Mouse (Mus musculus) liver, embryonic 12.5 days (tissue): ENCODE data around the gene Srrm4. TPM values are rescaled to one million over a fixed set of nuclear protein-coding genes. Genes with fewer than 3 reads are reported as not detected.

Experiments used
- ATAC-seq: fragments of 200-750 bp; cut with Nextera tagmentation; 2 replicates; pipeline ENCODE4 v1.8.0; 2017; ENCODE audit warnings: moderate number of reproducible peaks, mild to moderate bottlenecking, moderate library complexity
- H3K27ac ChIP-seq: fragments of 300-500 bp; sonication (generic); 2 replicates; pipeline ENCODE4 v1.5.1; 2016; ENCODE audit warnings: mild to moderate bottlenecking
- H3K27me3 ChIP-seq: fragments of 300-500 bp; sonication (generic); replicated peaks from 2 replicates; pipeline ENCODE4 v1.6.1; 2016; ENCODE audit warnings: mild to moderate bottlenecking, moderate library complexity
- H3K36me3 ChIP-seq: fragments of 300-500 bp; sonication (generic); 2 replicates; pipeline ENCODE4 v1.6.1; 2016; ENCODE audit warnings: mild to moderate bottlenecking, moderate library complexity
- H3K4me1 ChIP-seq: fragments of 300-500 bp; sonication (generic); 2 replicates; pipeline ENCODE4 v1.6.1; 2016
- H3K4me2 ChIP-seq: fragments of 300-500 bp; sonication (generic); 2 replicates; pipeline ENCODE4 v1.6.1; 2016; ENCODE audit warnings: mild to moderate bottlenecking, moderate library complexity
- H3K4me3 ChIP-seq: fragments of 300-500 bp; sonication (generic); 2 replicates; pipeline ENCODE4 v1.5.1; 2016; ENCODE audit warnings: mild to moderate bottlenecking, moderate library complexity
- H3K9ac ChIP-seq: fragments of 300-500 bp; sonication (generic); 2 replicates; pipeline ENCODE4 v1.6.1; 2016; ENCODE audit warnings: mild to moderate bottlenecking, moderate library complexity
- H3K9me3 ChIP-seq: fragments of 300-500 bp; sonication (generic); replicated peaks from 2 replicates; pipeline ENCODE4 v1.6.1; 2016; ENCODE audit warnings: mild to moderate bottlenecking, moderate library complexity
- WGBS: fragments of 180-500 bp; shearing (Covaris S2); methylation state at CpG from one replicate; pipeline ENCODE4 v1.1.7; 2016; ENCODE audit not compliant: insufficient replicate concordance; 5-methylcytosine and 5-hydroxymethylcytosine counted together
- polyA plus RNA-seq: library from polyadenylated mRNA; unstranded; fragments of >200 nt; fragmentation: Nextera tagmentation; extraction: Ambion mirVana; gene quantifications from 2 replicates; pipeline ENCODE4 v1.2.1, GENCODE M21; 2016

Gene Srrm4
- polyA plus RNA-seq, 1 experiment from 2014 or later = 0.20 TPM

DNA sequence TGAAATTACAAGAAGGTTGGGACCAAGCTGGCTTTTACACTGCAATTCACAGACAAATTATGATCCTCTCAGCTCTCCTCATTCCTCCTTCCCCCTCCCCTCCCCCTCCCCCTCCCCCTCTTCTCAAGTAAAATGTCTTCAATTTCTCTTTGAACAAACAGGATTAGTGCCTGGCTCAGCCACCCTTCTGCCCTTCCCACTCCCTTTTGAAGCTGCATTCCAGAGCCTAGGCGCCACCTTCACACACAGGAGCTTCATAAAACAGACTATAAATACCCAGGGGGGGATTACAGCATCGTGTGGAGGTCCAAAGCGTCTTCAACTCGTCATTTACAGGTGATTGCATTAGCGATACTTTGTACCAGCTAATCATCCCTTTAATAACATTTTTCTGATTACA, 175.4 kb downstream of the Srrm4 start:
- no peaks in the 10 kb centered on the region; the same call in 1 of the 2 replicates for H3K27me3 ChIP-seq
- H3K9me3 ChIP-seq = no peaks in the 10 kb centered on the region
- no peaks in the 10 kb centered on the region for H3K4me1 ChIP-seq
- no peak overlapping the region for H3K4me3 ChIP-seq
- H3K36me3 ChIP-seq = no peaks in the 10 kb centered on the region
- H3K9ac ChIP-seq = no peak overlapping the region
- no peak for ATAC-seq
- WGBS = 40% methylated on average over 5 of the region's 5 CpGs
- no peak overlapping the region for H3K27ac ChIP-seq
- H3K4me2 ChIP-seq = no peak overlapping the region

DNA sequence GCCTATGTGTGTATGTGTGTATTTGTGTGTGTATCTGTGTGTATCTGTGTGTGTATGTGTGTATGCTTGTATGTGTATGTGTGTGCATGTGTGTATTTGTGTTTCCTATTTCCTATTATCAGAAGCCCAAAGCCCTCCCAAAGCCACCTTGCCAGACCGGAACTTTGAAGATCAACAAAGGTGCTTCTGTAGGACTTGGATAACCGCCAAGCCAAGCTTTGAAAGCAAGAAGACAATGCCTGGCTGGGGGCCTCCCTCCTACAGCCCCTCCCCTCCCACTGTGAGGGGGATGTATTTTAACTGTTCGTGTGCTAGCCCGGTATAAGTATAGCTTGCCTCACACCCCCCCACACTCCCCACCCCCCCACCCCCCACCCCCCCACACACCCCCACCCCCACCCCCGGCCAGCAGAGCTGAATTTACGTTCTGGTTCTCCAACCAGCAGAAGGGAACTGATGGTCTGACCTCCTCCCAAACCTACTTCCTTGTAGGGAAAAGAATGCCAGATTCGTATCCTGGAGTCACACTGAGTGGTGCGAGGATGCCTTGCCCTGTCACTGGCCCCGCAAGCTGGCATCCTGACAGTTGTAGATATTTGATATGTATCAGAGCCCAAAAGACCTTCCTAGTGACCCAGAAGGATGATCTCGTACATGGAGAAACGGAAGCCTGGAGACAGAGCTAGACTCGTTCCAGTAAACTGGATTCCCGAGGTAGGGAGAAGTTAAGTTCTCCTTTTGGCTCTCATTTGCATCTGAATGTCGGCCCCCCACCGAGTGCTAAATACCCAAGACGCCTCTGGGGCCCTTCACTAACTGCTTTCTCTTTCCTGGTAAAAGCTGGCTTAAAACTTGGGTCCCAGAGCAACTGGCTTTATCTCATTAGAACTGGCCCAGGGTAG, 181.7 kb downstream of the Srrm4 start:
- H3K4me2 ChIP-seq = no peak overlapping the region
- no peaks in the 10 kb centered on the region for H3K9me3 ChIP-seq
- no peak overlapping the region for H3K9ac ChIP-seq
- no peaks in the 10 kb centered on the region for H3K36me3 ChIP-seq
- no peak for ATAC-seq
- H3K4me3 ChIP-seq = no peak overlapping the region
- H3K4me1 ChIP-seq = no peaks in the 10 kb centered on the region
- no peak overlapping the region for H3K27ac ChIP-seq
- WGBS = 11% methylated on average over 16 of the region's 16 CpGs
- no peaks in the 10 kb centered on the region; the same call in 1 of the 2 replicates for H3K27me3 ChIP-seq

DNA sequence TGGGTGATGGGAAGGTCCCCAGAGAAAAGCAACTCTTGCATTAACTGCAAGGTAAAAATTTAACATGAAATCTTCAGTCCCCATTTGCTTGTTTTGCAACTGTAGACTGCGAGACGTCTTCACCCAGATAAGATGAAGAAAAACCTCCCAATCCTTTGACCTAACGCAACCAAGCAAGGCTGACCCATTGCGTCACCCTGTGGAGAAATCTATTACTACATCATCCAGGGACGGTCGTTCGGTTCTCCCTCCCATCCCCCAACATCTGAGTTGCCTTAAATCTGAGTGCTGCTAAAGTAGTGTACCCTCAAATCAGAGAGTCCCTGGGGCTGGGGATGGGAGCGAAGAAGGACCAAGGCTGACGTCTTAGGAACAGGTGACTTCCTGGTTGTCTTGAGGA, 182.7 kb downstream of the Srrm4 start:
- 46% methylated on average over 9 of the region's 9 CpGs for WGBS
- H3K27me3 ChIP-seq = no peaks in the 10 kb centered on the region; the same call in 1 of the 2 replicates
- H3K4me1 ChIP-seq = no peaks in the 10 kb centered on the region
- H3K9me3 ChIP-seq = no peaks in the 10 kb centered on the region
- H3K36me3 ChIP-seq = no peaks in the 10 kb centered on the region
- no peak overlapping the region for H3K9ac ChIP-seq
- no peak for ATAC-seq
- H3K27ac ChIP-seq = no peak overlapping the region
- no peak overlapping the region for H3K4me3 ChIP-seq
- no peak overlapping the region for H3K4me2 ChIP-seq

DNA sequence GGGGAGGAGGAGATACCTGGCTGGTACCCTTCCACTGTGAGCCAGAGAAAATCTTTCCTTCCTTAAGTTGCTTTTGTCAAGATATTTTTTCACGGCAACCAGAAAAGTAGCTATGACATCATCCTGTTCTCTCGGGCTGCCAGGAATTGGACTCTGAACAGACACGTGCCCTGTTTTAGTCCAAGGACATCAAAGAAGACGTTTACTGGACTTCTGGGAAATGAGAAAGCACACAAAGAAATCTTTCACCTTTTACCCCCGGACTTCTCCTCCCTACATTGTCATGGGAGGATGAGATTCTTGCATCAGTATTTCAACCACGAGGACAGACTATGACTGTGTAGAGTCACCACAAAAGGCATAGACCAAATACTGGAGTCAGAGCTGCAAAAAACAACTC, 183.7 kb downstream of the Srrm4 start:
- Histone ChIP-seq H3K4me3 (no peak overlapping the region), H3K9ac (no peak overlapping the region), H3K27me3 (no peaks in the 10 kb centered on the region; the same call in 1 of the 2 replicates), H3K4me2 (no peak overlapping the region), H3K9me3 (no peaks in the 10 kb centered on the region), H3K36me3 (no peaks in the 10 kb centered on the region), H3K4me1 (no peaks in the 10 kb centered on the region), H3K27ac (no peak overlapping the region)
- ATAC-seq = no peak
- 42% methylated on average over 6 of the region's 6 CpGs for WGBS

DNA sequence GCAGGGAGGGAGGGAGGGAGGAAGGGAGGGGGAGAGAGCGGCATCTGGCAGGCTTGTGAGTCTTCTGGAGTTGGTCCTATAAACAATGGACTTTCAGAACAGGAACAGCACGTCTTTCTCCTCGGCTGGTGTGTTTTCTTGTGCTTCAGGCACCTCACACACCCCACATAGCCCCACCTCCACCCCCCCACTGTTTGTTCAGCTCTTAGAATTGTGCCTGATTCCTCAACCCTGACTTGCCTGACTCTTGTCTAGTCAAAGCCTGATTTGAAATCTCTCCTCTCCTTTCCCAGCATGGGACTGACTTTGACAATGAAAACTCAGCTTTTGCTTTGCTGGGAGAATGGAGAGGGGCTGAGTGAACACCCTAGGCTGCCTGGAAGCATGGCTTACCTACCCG, 184.3 kb downstream of the Srrm4 start:
- Histone ChIP-seq H3K4me3 (no peak overlapping the region), H3K27ac (no peak overlapping the region), H3K36me3 (no peaks in the 10 kb centered on the region), H3K27me3 (no peaks in the 10 kb centered on the region; the same call in 1 of the 2 replicates), H3K9ac (no peak overlapping the region), H3K9me3 (no peaks in the 10 kb centered on the region), H3K4me1 (no peaks in the 10 kb centered on the region), H3K4me2 (no peak overlapping the region)
- no peak for ATAC-seq
- 32% methylated on average over 4 of the region's 4 CpGs for WGBS

DNA sequence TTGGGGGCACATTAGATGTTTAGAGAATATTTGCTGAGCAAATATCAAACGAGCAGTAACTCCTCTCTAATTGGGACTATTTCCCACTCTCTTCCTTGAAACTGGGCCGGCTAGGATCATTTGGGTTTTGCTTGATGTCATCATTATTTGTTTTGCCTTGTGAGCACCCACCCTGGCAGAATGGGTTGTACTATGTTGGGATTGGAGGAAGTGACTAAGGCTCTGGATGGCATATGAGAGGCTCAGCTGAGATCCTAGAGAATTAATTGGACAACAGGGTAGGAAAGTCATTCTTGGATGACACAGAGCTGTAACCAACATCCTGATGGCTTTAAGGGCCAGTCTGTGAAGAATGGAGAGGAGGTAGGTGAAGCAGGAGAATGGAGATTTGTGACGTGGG, 185.1 kb downstream of the Srrm4 start:
- H3K27me3 ChIP-seq = no peaks in the 10 kb centered on the region; the same call in 1 of the 2 replicates
- H3K9ac ChIP-seq = no peak overlapping the region
- H3K4me1 ChIP-seq = no peaks in the 10 kb centered on the region
- H3K4me3 ChIP-seq = no peak overlapping the region
- no peak overlapping the region for H3K4me2 ChIP-seq
- H3K9me3 ChIP-seq = no peaks in the 10 kb centered on the region
- no peaks in the 10 kb centered on the region for H3K36me3 ChIP-seq
- ATAC-seq = no peak
- H3K27ac ChIP-seq = no peak overlapping the region
- 56% methylated on average over 3 of the region's 3 CpGs for WGBS

DNA sequence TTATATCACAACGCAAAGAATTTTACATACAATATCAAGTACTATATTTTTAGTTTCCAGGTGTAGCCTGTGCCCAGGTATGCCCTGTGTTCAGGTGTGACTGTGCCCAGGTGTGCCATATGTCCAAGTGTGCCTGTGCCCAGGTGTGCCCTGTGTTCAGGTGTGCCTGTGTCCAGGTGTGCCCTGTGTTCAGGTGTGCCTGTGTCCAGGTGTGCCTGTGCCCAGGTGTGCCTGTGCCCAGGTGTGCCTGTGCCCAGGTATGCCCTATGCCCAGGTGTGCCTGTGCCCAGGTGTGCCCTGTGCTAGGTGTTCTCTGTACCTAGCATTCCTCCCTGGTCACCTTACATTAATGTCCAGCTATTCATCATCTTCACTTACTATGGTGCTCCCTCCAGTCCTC, 185.7 kb downstream of the Srrm4 start:
- Histone ChIP-seq H3K4me3 (no peak overlapping the region), H3K27me3 (no peaks in the 10 kb centered on the region), H3K27ac (no peak overlapping the region), H3K36me3 (no peaks in the 10 kb centered on the region), H3K9me3 (no peaks in the 10 kb centered on the region), H3K4me1 (no peaks in the 10 kb centered on the region), H3K4me2 (no peak overlapping the region), H3K9ac (no peak overlapping the region)
- ATAC-seq = no peak
- WGBS = 74% methylated on average over 1 of the region's 1 CpGs

DNA sequence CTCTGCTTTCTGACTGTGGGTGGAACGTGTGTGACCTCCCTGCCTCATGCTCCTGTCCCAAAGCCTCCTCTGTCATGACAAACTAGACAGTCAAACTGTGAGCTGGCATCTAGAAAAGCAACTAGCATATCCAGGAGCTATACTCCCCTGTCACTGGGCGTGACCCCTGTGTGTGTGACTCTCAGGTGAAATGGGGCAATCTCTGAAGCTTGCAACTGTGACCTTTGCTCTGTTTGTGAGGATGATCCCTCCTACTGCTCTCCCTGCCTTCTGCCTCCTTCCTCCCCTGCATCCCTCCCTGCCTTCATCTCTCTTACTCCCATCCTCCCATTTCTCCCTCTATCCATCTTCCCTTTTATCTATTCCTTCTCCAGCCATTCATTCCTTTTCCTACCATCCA, 187.6 kb downstream of the Srrm4 start:
- no peaks in the 10 kb centered on the region for H3K4me1 ChIP-seq
- WGBS = 58% methylated on average over 2 of the region's 2 CpGs
- no peak overlapping the region for H3K27ac ChIP-seq
- H3K4me2 ChIP-seq = no peak overlapping the region
- no peak overlapping the region for H3K9ac ChIP-seq
- no peak overlapping the region for H3K4me3 ChIP-seq
- ATAC-seq = no peak
- H3K9me3 ChIP-seq = no peaks in the 10 kb centered on the region
- H3K27me3 ChIP-seq = no peaks in the 10 kb centered on the region
- no peaks in the 10 kb centered on the region for H3K36me3 ChIP-seq

DNA sequence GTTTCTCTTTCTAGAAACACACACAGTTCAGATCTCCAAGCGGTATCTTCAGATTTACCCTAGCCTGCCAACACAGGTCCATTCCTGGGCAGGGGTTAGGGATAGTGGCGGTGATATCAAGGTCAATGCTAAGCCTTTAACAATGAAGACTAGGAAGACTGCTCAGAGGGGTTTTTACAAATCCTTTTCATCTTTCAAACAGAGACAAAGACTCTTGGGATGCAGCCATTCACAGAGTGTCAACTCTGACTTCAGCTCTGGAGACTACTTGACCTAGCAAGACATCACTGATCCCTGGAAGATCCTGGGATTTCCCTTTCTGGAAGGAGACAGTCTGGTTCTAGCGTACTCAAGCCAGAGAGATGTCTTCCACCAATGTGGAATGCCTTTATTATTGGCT, 190.8 kb downstream of the Srrm4 start:
- H3K9me3 ChIP-seq = no peaks in the 10 kb centered on the region
- H3K36me3 ChIP-seq = no peaks in the 10 kb centered on the region
- 63% methylated on average over 3 of the region's 3 CpGs for WGBS
- no peak overlapping the region for H3K27ac ChIP-seq
- no peaks in the 10 kb centered on the region for H3K27me3 ChIP-seq
- no peak overlapping the region for H3K9ac ChIP-seq
- ATAC-seq = no peak
- no peaks in the 10 kb centered on the region for H3K4me1 ChIP-seq
- H3K4me2 ChIP-seq = no peak overlapping the region
- no peak overlapping the region for H3K4me3 ChIP-seq

DNA sequence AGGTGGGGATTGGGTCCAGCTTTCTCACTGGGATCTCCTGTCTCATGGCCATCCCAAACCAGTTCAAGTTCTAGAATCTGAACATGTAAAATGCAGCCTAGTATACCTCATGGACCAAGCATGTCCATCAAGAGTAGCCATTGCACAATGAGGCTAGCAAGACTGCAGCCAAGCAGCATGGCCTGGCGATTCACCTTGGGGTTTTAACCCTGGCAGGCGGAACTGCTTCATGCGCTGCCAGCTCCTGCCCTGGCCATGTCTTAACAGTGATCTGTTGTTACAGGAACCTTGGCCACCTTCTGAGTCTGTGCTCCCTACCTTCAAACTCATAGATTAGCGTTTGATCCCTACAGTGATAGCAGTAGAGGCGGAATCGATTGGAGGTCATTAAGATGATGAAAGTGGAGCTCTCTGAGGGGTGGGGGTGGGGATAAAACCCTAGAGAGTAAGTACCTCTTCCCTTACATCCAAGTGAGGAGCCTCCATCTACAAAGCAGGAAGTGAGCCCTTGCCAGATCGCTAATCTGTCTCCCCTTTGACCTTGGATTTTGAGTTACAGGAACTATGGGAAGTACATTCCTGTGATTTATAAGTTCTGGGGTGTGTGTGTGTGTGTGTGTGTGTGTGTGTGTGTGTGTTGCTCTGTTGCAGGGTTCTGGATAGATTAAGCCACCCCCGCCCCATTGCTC, 191.4 kb downstream of the Srrm4 start:
- Histone ChIP-seq H3K4me3 (no peak overlapping the region), H3K36me3 (no peaks in the 10 kb centered on the region), H3K9ac (no peak overlapping the region), H3K27me3 (no peaks in the 10 kb centered on the region), H3K4me1 (no peaks in the 10 kb centered on the region), H3K27ac (no peak overlapping the region), H3K9me3 (no peaks in the 10 kb centered on the region), H3K4me2 (no peak overlapping the region)
- ATAC-seq = no peak
- WGBS = 60% methylated on average over 8 of the region's 8 CpGs

DNA sequence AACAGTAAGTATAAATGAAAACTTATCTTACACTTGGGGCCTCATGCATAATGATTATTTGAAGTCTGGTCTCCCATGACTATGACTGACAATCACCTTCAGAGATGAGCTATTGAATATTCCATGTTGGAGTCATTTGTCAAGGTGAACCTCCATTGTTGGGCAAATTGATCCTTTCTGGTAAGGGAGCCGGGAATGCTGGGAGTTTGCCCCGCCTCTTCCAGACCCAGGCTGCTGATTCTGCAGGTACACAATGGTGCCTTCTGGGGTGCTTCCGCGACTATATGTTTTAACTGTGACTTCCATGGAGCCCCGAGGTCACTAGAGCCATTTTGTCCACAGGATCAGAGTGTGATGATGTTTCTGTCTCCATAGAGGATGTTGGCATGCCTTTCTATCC, 195.5 kb downstream of the Srrm4 start:
- H3K9ac ChIP-seq = no peak overlapping the region
- no peak overlapping the region for H3K27ac ChIP-seq
- ATAC-seq = no peak
- 63% methylated on average over 5 of the region's 5 CpGs for WGBS
- no peak overlapping the region for H3K4me2 ChIP-seq
- H3K4me1 ChIP-seq = no peaks in the 10 kb centered on the region
- H3K4me3 ChIP-seq = no peak overlapping the region
- H3K36me3 ChIP-seq = no peaks in the 10 kb centered on the region
- H3K27me3 ChIP-seq = no peaks in the 10 kb centered on the region
- no peaks in the 10 kb centered on the region for H3K9me3 ChIP-seq

DNA sequence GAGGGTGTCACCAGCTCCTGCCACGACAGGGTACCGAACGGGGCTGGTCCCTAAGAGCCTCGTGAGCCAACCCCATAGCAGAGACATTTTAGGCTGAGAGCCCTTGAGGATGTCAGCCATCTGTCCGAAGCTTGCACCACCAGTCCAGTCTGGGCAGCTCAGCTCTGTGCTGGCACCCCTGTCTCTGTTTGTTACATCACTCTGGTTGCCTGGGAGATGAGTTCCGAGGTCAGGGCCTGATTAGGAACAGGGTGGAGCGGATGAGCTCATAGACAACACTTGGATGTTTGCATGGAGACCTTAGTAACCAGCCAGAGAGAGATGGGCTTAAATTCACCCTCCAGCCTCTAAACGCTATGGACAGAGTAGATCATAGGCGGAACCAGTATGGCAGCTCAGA, 199.0 kb downstream of the Srrm4 start:
- no peaks in the 10 kb centered on the region for H3K27me3 ChIP-seq
- no peak overlapping the region for H3K27ac ChIP-seq
- no peak overlapping the region for H3K4me2 ChIP-seq
- WGBS = 64% methylated on average over 9 of the region's 9 CpGs
- H3K9ac ChIP-seq = no peak overlapping the region
- H3K4me1 ChIP-seq = no peaks in the 10 kb centered on the region
- no peaks in the 10 kb centered on the region for H3K9me3 ChIP-seq
- ATAC-seq = no peak
- H3K4me3 ChIP-seq = no peak overlapping the region
- no peaks in the 10 kb centered on the region for H3K36me3 ChIP-seq
